Mouse (Mus musculus): ENCODE data around the gene Rasl11b.

DNA sequence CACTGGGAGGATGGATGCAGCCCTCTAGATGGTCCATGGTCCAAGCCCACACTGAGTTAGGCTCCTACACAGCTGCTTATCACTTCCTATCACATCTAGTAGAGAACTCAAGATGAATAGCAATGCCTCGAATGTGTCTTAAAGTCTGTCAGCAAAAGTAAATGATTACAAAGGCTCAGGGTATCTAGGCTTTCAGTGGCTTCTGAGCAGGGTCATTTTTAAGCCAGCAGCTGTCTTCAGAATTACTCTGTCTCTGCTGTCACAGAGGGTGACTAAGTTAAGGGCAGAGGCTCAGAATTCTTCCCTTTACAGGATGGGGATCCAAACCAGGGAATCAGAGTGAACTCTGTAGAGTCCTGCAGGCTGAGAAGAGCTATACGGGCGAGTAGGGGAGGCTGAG lies 51.9 kb downstream of the Rasl11b start:
- TF ChIP-seq CTCF (IDR thresholded peaks at IDR 0.05; ENCODE audit: insufficient read depth, low read length) (no peak), POLR2A (IDR thresholded peaks at IDR 0.05; ENCODE audit: borderline replicate concordance, extremely low read depth, low read depth, low read length) (no peak)
